Mouse (Mus musculus) thymus, adult 2 months (tissue): ENCODE measurements around the gene Adgrl3.

Experiments
- CTCF ChIP-seq: fragments of 200-500 bp; IDR thresholded peaks from 2 replicates; pipeline ENCODE4 v1.5.1; 2012; ENCODE audit warnings: mild to moderate bottlenecking, control low read depth, low read length, moderate library complexity, borderline replicate concordance; ENCODE audit not compliant: control insufficient read depth, poor library complexity, insufficient read depth; ENCODE audit errors: extremely low read depth
- POLR2A ChIP-seq: fragments of 200-500 bp; IDR thresholded peaks from 2 replicates; pipeline ENCODE4 v1.6.1; 2012; ENCODE audit warnings: mild to moderate bottlenecking, low read length, control low read depth, moderate library complexity; ENCODE audit not compliant: control insufficient read depth, poor library complexity, insufficient read depth; ENCODE audit errors: extremely low read depth

DNA sequence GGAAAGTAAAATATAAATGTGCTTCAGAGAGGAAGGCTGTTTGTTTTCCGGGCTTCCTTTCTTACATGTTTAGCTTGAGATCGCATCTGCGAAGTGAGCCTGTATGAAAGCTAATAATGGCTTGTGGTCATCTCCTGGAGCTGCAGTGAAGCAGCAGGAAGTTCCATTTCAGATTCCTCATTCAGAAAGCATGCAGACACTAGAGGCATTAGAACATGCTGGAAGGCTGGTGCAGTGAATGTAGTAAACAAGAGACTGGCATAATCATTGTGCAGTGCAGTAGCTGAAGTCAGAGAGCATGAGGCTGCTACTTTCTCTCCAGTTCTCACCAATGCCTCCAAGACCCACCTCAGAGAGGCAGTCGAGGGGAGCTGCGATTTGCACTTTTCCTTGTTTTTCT, 601.2 kb downstream of the Adgrl3 start:
- TF ChIP-seq POLR2A (no peak), CTCF (no peak)
